Mouse (Mus musculus) heart, adult 9 months (tissue): Measurements from ENCODE around the gene Apobec1.
A peak's percentile ranks its signal among the peaks of the same experiment; 100 is the strongest.
"Not testable (repeated sequence)": the region's sequence is repeated elsewhere in the genome, so short reads cannot be mapped to it uniquely, and the experiment has no call there.

Experiments
- DNase-seq, 2 experiments: peaks; one replicate each; pipeline ENCODE4 v3.0.0; 2022; ENCODE audit warnings: low spot score in 2 of 2

The Apobec1 gene

DNA sequence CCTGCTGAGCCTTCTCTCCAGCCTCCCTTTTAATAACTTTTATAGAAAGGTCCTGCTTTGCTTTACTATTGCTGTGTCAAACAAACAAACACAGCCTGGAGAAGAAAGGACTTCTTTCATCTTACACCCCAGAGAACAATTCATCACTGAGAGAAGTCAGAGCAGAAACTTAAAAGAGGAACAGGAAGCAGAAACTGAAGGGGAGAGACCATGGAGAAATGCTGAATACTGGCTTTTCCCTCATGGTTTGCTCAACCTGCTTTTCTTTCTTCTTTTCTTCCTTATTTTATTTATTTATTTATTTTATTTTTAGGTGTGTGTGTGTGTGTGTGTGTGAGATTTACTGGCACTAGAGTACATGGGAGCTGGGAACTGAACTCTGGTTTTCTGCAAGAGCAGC, 2.0 kb upstream of the Apobec1 start:
- no peak for DNase-seq

DNA sequence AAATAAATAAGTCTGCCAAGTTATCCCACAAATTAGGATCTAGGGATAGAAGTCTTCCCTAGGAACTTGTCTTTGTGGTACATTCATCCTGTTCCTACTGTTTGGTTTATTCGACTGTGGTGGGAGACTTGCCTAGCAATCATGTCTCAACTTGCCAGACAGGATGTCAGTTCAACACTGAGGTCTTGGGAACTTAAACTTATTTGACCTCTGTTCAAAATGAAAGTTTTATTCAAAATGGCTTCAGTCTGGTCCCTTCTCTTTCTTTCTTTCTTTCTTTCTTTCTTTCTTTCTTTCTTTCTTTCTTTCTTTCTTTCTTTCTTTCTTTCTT, 713 bp upstream of the Apobec1 start:
- peak in 1 of 2 experiments; percentile 44 for DNase-seq

DNA sequence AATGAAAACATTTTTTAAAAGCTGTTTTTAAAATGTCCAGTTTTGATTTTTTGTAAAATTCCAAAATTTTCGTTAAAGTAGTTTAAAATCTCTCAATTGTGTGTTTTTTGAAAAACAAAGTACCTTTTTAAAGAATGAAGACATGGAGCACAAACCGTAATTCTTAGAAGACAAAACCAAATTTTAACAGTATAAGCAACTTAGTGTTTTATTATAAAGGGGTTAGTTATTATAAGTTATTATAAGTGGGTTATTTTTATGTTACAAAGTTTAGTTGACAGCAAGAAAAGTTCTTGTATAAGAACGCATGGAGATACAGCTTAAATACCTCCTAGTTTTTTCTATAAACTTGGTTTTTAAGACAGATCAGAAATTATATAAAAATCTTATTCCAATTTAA, 629 bp downstream of the Apobec1 start:
- DNase-seq, result no peak

DNA sequence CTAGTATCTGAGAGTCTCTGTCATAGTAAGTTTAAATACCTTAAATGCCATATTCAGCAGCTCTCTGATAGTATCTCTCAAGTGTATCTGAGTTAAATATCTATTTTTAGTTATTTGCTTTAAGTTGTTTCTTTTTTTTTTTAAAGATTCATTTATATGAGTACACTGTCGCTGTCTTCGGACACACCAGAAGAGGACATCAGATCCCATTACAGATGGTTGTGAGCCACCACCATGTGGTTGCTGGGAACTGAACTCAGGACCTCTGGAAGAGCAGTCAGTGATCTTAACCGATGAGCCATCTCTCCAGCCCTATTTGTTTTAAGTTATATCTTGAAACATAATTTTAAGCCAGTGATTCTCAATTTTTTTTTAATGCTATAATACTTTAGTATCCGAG, 1.2 kb downstream of the Apobec1 start:
- no peak for DNase-seq

DNA sequence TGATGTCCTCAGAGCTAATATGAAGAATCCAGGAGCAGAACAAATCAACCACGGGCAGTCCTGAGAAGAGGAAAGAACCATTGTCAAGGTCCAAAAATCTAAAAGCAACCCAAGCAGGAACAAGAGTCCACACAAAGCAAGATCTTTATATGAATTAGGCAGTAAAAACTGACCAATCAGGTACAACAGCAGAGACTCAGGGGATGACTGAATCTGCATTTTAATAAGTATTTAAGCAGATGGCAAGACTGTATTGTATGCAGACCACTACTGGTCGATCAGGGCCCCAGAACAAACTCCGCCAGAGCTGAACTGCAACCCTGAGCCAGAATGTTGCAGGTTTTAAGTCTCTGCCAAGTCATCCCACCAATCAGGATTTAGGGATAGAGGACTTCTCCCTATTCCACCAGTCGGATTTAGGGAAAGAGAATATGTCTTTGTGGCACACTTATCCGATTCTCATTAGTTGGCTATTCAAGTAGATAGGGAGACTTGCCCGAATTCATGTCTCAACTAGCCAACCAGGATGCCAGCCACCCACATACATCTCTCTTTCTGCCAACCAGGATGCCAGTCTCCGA, 2.1 kb downstream of the Apobec1 start:
- no peak for DNase-seq

DNA sequence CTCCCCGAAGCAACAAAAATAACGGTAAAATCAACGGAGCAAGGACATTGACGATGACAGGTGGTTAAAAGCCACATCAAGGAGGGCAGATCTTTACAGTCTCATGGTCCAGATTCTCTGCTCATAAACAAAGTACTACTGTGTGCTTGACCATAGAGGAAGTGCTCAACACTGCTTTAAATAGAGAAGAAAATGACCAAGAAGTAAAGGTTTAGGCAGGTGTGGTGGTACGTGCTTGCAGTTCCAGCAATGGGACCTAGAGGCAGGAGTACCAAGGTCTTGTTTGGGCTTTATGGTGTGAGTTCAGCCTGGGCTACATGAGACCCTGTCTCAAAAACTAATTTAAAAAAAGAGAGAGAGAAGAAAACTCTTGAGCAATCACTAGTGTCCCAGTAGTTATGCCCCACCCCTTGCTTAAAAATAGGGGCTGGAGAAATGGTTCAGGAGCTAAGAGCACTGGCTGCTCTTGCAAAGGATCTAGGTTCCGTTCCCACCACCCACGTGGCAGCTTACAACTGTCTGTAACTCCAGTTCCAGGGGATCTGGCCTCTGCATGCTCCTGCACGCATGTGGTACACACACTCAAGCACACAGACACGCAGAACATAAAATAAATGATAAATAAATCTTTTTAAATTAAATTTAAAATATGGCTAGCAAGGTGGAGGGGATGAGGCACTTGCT, 3.0 kb downstream of the Apobec1 start:
- no peak for DNase-seq

DNA sequence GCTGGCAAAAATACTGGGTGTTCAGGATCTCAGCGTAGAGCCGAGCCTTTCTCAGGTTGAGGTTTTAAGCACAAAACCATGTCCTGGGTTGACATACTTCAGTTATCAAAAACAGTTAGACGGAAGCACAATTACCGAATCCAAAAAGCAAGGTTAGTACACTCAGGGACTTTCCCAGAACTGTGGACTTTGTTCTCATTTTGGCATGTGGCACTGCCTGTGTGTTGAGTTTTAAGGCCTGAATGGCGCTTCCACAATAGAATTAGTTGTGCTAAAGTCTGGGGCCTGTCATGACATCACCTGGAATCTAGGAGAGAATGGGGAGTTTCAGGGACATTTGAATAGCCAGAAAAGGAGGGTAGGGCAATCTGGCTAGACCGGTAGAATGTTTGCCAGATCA, 3.8 kb downstream of the Apobec1 start:
- peak in 1 of 2 experiments; percentile 28 for DNase-seq

DNA sequence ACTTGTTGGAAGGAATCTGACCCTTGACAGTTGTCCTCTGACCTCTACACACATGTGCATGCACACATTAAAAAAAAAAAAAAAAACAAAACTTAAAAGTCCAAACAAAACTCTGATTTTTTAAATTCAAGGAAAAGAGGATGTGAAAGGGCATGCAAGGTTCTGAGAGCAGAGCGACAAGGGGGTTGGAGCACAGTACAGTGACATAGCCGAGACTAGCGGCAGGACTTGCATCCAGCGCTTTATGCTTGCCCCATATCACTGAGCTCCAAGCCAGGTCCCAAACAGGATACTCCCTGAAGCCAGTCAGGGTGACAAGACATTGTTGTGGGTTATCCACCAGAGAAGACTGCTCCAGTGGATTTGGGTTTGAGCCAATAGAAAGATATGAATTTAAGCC, 4.2 kb downstream of the Apobec1 start:
- DNase-seq, result peak in 1 of 2 experiments; percentile 35

DNA sequence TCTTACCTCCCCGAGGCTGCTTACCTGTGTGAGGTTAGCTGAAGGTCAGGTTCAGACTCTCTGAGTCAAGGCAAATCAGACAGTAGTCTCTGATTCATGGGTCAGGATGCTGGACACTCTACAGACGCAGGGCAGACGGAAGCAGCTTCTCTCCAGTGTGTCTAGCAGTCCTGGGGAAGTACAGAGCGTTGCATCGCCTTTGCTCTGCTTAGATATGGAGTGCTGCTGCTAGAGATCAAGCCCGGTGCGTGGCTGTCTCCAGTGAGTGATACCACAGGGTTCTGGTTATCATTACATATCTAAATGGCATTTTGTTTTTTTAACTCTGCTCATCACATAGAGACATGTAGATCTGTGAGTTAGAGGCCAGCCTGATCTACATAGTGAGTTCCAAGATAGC, 5.6 kb downstream of the Apobec1 start:
- DNase-seq, result no peak

DNA sequence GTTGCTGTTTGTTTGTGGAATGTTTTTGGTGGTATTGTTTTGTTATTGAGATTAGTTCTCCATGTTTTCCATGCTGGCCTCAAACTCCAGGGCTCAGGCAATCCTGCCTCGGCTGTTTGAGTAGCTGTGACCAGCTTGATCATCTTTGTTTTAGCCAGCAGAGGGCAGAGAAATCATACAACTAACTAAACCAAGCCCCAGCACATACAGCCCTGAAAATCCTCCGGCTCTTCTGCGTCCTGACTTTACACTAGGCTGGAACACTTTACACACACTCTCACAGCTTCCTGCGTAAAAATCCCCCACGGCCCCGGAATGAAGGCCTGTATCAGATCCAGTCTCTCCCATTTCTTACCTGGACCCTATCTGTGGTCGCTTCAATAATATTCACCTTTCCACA, 6.6 kb downstream of the Apobec1 start:
- peak; percentile 30 to 48 for DNase-seq

DNA sequence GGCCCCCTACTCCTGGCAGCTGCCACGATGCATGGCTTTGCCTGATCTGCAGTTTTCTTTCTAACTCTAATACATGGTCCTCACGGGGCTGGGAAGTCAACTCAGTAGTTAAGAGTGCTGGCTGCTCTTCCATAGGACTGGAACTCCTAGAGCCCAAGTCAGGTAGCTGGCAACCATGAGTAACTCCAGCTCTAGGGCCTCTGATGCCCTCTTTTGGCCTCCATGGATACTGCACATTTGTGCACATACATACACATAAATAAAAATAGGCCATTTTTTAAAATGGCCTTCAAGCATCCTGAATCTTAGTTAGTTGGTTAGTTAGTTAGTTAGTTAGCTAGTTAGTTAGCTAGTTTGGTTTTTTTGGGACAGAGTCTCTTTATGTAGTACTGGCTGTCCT, 9.3 kb downstream of the Apobec1 start:
- DNase-seq, result no peak

DNA sequence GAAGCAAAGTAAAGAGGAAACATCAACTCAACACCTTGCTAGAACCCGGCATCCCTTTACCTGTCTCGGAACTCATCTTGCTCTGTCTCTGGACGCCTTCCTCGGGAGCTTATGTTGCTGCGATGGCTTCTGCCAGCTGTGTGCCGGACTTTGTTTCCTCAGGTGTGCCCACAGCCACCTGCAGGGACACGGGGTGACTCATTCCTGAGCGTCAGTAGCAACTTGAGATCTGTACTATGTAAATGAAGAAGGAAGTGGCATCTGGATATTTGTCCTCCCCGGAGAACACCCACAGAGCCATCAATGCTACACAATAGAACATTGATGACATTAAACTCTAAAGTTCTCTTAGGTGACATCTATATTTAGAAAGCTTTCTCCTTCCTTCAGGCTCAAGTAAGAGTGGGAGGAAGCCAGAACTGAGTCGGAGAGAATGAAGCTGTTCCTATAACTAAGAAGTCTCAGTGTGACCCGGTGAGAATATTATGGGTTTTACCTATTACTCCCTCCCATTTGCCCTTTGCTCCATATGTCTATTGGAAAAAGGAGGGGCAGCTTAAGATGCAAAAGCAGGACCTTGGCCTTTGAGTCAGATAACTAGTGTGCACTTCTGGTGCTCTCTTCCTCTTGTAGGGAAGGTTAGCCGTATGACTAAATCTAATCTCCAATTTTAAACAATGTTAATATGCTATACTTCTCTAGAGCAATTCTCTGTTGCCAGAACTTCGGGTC, 11.1 kb downstream of the Apobec1 start:
- no peak for DNase-seq

DNA sequence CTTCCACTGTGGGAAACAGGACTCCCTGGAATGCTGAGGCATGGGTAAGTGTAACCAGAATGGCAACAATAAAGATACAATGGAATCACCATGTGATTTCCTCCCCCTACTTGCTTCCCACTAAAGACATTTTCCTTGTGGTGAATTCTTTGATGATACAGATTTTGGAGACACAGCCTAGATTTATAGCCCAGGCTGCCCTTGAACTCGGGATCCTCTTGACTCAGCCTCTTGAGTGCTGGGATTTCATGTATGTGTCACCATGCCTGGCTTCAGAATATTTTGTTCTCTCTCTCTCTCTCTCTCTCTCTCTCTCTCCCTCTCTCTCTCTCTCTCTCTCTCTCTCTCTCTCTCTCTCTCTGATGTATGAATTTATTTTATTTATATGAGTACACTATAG, 23.2 kb downstream of the Apobec1 start:
- no peak for DNase-seq

DNA sequence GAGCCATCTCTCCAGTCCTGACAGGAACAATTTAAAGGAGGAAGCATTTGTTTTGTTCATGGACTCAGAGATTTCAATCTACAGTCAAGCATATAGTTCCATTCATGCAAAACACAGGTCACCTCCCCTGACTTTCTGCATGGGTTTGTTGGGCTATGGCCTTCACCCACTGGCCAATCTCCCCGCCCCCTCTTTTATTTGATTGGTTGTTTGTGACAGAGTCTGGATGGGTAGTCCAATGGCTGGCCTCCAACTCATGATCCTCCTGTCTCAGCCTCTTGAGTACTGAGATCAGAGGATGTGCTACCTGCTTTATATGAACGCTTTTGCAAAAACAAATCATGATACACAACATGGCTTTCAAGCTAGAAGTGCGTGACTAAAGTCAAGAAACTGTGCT, 25.2 kb downstream of the Apobec1 start:
- no peak for DNase-seq

DNA sequence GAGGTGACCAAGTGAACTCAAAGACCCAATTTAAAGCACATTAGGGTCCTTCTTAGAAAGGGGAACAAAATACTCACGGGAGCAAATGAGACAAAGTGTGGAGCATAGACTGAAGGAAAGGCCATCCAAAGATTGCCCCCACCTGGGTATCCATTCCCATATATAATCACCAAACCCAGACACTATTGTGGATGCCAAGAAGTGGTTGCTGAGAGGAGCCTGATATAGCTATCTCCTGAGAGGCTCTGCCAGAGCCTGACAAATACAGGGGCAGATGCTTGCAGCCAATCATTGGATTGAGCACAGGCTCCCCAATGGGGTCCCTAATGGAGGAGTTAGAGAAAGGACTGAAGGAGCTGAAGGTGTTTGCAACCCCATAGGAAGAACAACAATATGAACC, 27.2 kb downstream of the Apobec1 start:
- not testable (repeated sequence) for DNase-seq

DNA sequence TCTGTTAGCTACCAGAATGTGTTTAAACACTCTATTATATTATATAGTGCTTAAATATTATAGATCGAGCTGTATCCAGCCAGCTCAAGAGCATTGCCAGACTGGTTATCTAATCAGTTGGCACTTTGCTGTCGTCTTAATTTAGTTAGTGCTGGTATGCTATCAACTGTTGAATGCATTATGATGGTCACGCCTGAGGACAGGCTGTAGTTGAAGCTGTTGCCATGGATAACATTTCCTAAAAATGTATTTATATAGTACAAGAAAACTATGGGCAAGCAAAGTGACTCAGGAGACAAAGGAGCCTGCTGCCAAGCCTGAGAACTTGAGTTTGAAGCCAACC, 30.7 kb downstream of the Apobec1 start:
- no peak for DNase-seq

DNA sequence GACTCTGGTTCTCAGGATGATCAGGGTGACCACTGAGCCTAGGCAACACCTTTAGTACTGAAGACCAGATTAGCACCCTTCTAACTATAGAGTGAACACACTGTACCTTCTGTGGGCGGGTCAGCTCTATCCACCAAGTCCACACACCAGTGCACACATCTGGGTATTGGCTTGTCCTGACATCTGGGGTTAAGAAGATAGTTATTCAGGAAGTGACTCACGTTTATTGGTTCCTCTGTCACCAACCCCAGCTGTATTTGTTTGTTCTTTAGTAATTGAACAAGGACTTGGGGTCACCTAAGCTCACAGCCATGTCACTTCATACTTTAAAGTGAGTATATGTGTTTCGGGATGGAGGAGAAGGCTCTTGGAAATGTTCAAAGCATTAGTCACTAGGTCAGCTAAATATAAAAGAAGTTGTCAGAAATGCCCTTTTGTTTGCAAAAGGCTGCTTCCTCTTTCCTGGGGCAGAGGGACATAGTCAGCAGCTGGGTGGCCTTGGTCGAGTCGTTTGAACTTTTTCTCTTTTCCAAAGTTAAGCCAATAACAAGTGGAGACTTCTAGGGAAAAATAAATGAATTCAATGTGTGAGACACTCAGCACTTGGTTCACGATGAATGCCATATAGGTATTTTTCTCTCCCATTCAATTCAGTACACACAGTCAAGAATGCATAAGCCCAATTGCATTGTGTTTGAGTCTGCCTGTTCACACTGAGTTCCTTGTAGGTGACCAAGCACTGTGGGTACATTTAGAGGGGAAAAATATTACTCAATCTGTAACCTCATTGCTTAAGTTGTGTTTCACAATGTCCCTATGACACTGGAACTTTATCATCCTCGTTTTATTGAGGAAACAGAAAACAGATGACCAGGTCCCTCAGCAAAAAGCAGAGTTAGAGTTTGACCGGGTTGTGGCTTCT, 31.3 kb downstream of the Apobec1 start:
- DNase-seq, result peak; percentile 19 to 37

DNA sequence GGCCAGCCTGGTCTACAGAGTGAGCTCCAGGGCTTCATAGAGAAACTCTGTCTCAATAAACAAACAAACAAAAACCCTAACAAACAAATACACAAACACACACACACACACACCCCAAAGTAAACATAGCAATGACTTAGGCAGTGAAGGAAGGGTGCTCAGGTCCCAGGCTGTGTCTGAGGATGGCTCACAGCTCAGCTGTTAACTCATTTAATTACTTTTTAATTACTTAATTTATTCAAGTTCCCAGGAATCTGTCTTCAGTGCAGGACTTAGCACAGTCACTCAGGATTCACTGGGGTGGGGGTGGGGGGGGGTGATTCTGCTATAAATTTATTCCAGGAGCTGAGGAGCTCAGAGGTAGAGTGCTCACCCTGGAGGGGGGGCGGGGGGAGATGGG, 32.5 kb downstream of the Apobec1 start:
- no peak for DNase-seq

DNA sequence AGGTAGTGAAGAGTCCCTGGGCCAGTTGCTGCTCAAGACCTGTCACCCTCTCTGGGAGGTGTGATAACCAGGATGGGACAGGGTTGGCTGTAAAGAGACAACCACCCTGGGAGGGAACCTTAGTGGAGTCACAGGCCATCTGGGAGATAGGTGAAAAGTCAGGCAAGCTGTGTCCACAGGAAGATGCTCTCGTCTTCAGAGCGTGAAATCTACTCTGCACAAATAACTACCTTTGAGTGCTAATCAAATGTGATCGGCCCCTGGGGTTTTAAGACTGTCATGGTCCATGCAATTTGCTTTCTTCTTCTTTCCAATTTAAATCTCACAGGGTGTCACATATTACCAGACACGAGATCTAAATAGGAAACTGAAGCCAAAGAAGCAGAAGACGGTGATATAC, 33.1 kb downstream of the Apobec1 start:
- no peak for DNase-seq

DNA sequence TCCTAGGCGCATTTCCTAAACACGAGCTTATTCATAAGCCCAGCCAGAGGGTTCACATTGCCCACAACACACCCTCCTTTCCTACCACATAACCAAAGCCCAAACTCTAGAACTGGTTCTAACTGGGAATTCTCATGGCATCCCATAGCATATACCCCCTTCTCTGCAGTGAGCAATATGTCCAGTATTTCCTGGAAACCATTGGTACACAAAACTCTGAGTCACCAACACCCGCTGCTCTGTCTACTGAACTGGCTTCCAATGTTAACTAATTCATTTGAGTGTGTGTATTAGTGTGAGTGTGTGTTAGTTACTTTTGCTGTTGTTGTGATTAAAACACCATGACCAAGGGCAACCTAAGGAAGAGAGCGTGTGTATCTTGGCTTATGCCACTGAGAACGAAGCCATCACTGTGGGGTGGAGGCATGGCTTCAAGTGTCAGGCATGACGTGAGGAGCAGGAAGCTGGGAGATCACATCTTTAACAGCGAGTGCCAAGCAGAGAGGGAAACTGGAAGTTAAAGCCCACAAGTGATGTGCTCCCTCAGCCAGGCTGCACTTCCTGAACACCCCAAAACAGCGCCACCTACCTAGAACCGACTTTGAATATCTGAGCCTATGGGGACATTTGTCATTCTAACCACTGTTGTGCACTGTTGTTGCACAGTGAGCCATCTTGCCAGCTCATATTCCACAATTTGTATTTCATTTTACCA, 37.0 kb downstream of the Apobec1 start:
- no peak for DNase-seq

DNA sequence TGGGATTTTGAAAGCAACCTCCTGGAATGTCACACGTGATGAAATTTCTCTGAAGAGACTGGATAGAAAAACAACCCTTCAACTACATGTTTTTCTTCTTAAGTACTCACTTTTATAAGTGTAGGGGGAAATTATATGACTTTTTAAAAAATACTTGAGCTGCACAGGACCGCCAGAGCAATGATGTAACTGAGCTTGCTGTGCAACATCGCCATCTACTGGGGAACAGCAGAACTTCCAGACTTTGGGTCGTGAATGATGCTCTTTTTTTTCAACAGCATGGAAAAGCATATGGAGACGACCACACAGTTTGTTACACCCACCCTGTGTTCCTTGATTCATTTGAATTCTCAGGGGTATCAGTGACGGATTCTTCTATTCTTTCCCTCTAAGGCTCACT, 39.8 kb downstream of the Apobec1 start:
- peak in 1 of 2 experiments; percentile 52 for DNase-seq

DNA sequence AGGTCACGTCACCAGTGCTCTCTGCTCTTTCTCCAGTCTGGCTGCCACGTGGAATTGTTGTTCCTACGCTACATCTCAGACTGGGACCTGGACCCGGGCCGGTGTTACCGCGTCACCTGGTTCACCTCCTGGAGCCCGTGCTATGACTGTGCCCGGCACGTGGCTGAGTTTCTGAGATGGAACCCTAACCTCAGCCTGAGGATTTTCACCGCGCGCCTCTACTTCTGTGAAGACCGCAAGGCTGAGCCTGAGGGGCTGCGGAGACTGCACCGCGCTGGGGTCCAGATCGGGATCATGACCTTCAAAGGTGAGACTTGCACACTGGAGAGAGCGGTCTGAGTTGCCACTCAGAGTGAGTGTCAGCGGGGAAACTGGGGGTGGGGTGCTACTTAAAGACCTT, 41.2 kb downstream of the Apobec1 start:
- DNase-seq, result no peak
